Mouse (Mus musculus) cerebellum, postnatal 4 days (tissue): ENCODE results near the gene Ms4a4c.
"Not testable (repeated sequence)": the region's sequence is repeated elsewhere in the genome, so short reads cannot be mapped to it uniquely, and the experiment has no call there.

Experiments
- DNase-seq, 2 experiments: peaks; one replicate each; pipeline ENCODE4 v3.0.0; 2022; ENCODE audit warnings: low spot score in 2 of 2, mixed read lengths in 1 of 2

Ms4a4c gene

GRCm38 (mm10) chr19:11404527-11404926 is at the start of gene Ms4a4c:
Gene Ms4a4c, plus strand, starts transcription at chr19:11404770.
- no peak for DNase-seq

DNA sequence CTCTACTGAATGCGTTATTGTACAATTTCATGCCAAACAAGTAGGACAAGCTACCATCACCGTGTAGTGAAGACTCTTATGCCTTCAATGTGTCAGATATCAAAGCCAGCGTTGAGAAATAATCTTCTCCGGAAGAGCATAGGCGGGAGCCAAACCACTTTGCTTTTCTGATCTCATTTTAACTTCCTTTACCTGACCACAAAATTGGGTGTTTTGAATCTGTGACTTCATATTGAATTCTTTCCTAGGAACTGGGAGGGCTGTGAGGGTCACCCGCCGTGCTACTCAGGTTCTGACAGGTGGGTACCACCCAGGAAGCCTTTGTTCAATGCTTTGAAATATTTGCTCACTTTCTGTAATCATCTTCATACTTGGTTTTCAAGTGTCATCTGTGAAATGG is 48.8 kb upstream of the Ms4a4c start:
- no peak for DNase-seq

- DNase-seq = no peak
Observed at GRCm38 (mm10) chr19:11360106-11360505, 44.5 kb upstream of the Ms4a4c start.

DNA sequence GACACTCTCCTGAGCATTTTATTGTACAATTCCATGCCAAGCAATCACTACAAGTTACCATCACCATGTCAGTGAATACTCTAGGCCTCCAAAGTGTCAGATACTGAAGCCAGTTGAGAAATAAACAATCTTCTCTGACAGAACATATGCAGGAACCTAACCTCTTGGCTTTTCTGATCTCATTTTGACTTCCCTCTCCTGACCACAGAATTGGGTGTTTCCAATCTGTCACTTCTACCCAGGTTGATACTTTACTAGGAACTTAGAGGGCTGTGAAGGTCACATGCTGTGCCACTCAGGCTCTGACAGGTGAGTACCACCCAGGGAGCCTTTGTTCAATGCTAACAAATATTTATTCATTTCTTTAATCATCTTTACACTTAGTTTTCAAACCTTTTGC is 42.6 kb upstream of the Ms4a4c start:
- DNase-seq = no peak

DNA sequence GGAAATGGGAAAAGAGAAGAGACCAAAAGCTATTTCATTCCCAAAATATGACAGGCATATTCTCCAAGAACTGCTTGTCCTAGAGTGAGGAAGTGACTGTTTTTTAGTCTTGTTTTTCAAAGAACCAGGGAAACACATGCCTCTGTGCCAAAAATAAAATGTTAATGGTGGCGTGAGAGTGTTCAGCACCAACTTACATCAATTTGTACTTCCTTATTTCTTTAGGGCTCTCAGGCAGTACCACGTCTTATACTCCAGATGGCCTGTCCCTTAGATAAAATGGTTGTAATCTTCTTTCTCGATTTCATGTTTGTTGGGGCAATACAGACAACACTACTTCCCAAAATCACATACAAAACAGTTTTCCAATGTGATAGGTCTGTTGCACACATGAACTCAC is 36.3 kb upstream of the Ms4a4c start:
- DNase-seq = no peak

DNA sequence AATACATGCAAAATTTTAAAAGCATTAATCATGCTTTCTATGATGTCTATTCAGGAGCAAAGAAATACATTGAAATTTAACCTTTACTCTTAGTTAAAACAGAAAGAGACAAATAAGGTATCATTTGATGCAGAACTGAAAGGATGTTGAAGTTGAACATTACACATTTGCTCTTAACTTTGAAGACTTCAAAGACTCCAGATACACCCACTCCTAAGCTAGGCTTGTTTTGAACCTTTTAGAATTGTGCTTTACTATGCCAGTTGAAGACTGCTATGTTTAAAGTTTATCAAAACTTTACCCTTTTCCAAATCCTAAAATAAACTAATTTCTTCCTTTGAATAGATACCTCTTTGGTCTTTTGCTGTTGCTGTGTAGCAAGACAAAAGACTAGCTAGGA is 33.4 kb upstream of the Ms4a4c start:
- DNase-seq = no peak

DNA sequence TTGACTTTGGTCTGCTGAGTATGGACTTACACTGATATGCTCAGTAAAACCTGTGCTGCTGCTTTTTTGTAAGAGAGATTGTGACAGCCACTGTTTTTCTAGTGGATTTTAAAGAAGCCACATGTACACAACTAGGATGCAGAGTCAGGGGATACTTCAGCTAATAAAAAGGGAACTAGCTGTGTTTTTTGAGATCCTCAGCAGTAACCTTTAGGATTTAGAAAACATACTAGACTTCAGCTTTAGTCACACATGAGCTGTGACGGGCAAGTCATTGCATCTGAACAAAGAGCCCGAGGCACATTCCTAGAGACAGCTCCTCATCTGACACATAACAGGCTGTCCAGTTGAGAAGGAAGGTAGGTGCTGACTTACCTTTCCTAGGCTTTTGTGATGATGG is 29.3 kb upstream of the Ms4a4c start, which contains the start of gene Ms4a4a:
TSS of gene Ms4a4a (plus strand) at position 251 of the 400 bp plus-strand sequence.
- no peak for DNase-seq

DNA sequence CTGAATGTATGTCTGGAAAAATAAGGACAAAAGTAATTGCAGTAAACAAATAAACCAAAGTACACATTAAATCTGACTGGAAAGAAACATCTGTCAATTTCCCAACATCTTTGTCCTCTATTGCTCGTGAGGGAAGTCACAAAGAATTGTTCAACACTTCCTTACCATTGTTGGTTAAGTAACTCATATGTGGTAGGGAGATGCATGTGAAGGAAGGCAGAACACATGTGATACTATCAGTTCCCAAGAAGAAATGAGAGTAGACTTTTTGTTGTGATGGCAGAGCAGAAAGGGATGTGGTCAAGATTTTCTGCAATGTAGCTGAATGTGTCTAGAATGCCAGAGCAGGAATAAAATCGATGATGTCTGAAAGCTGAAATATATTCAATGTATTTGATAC is 28.2 kb upstream of the Ms4a4c start:
- DNase-seq = no peak

- DNase-seq = no peak
Observed at GRCm38 (mm10) chr19:11387109-11387508, 17.5 kb upstream of the Ms4a4c start.

DNA sequence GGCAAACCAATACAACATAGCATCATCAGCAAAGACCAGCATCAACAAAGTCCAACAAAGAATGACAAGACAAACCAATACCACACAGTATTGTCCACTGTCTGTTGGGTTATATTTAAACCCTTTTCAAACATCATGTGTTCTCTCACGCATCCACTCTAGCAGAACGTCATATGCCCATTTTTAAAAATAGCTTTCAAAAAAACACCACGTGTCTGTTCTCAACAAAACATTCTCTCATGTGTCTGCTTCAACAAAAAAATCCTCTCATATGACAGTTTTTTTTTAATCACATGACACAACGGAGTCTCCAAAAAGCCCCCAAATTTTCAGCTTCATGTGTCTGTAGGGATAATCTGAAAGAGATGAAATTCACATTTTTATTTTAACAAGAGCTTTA is 16.9 kb upstream of the Ms4a4c start:
- no peak for DNase-seq

DNA sequence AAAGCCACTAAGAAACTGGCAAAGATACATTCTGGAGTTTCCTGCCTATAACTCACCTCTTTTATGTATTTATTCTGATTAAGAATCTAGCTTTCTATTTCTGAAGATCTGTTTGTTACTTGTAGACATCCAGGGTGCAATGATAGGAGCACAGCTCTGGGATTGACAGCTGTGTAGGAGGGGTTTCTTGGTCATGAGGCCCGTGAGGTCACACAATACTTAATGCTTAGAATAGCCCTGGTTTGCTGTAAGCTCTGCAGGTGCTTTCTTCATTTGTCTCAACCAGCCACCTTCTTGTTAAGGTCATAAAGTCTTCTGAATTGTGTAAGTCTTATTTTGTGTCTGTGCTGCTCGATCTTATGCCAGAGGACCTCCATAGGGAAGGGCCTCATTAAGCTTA is 15.6 kb upstream of the Ms4a4c start:
- no peak for DNase-seq

DNA sequence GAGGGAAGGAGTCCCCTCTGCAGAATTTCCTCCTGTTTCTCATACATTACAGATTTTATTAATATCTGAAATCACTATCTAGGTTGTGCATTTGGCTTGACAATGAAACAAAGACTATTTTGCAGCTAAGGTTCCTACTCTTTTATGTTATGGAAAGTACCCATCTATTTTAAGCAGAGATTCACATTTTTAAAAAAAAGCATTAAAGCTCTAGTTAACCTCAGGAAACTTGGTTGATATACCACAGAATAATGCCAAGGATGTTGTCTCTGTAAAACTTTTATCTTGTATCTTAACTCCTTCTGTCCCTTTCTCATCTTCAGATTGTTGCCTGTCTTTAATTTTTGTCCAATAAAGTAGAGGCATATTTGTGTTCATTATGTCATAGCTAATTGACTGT is 8.8 kb upstream of the Ms4a4c start:
- no peak for DNase-seq

GRCm38 (mm10) chr19:11407428-11407827 is 2.9 kb downstream of the Ms4a4c start:
- DNase-seq = no peak

DNA sequence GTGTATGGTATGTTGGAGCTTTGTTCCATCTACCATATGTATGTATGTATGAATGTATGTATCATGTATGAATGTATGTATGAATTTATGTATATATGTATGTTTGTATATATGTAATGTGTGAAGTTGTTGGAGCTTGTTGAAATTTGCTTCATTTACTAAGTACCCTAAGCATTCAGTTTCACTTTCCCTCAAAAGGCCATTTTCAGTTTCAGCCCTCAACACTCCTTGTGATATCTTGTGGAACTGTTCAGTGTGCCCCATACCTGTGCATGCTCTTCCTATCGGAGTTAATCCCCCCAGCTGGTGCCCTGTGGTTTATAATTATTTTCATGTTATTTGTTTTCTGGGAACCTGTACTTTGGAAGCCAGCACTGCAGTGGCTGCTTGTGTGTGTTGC is 4.0 kb downstream of the Ms4a4c start:
- no peak for DNase-seq

DNA sequence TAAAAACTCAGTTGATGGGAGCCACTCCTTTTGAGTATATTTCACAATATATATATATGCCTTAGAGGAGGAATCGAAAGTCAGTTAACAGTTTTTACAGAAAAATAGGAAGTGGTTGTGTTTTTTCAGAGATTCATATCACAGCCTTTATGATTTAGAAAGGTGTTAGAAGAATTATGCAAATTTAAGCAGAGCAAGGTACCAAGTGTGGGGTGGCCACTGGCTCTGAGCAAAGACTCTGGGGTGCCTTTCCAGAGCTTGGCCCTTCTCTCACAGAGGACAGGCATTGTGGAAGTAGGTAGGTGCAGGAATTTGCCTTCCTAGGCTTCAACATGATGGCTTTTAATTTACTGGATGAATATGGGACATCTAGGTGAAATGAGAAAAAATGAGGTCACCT is 7.1 kb downstream of the Ms4a4c start:
- no peak for DNase-seq

- DNase-seq = no peak
Observed at GRCm38 (mm10) chr19:11414084-11414483, 9.5 kb downstream of the Ms4a4c start.

DNA sequence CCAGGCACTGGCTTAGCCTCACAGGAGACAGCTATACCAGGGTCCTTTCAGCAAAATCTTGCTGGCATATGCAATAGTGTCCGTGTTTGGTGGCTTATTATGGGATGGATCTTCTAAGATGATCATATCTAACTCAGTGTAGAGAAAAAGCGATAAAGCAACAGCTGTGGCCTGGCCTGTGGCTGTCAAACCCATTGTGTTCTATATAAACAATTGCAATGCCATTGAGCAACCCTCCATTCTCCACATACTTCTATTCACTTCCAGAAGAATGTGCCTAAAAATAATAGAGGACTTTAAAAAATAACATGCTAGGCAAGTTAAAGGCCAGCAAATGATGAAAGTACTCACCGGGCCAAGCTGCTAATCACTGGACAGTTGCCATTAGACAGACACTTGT is 11.0 kb downstream of the Ms4a4c start:
- DNase-seq = no peak

DNA sequence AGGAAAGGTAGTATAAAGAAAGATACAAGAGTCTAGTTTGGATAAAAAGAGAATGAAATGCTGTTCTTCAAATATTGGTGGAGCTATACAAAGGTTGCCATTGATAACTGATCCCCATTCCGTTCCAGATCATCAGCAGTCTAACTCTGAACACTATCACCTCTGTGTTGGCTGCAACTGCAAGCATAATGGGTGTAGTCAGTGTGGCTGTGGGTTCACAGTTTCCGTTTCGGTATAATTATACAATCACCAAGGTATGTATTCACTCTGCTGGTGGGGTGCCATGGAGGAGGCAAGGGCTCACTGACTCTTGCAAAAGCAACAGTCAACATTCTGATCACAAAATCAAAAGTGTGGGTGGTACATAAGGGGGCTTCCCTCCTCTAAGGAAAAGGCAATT is 14.3 kb downstream of the Ms4a4c start:
- not testable (repeated sequence) for DNase-seq

DNA sequence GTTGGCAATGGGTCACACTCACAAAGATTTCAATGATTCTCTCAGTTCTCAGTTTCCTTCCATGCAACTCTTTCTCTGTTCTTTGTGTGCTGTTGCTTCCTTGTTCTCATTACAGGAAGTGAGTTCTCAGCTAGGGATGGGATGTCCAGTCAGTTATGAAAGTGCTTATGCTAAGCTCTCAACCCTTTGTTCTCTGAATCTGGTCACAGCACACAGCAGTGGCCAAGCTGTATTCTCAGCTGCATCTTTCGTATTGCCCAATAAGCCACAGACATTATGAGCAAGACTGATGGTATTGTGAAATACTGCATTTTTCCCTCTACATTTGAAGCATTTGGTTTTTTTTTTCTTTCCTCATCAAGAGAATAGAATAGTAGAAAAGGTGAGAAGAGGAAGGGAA is 26.6 kb downstream of the Ms4a4c start:
- DNase-seq = not testable (repeated sequence)

- DNase-seq = no peak
Observed at GRCm38 (mm10) chr19:11435058-11435834, 30.7 kb downstream of the Ms4a4c start.

DNA sequence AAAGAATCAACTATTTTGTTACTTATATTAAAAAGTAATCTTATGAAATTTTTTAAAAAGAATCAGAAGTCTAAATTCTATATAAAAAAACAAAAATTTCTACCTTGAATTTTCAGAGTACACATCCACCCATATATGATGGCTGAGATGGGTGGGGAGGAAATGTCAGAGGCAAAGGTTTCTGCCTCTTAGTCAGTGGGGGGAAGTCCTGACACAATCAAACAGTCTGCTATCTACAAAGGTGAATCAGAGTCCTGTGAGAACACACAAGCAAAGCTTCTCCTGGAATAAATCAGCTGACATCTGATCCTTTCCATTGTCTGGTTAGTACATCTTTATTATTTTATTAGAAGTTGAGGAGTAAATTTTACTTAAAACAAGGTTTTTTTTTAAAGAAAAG is 38.8 kb downstream of the Ms4a4c start, which contains the start of gene Ms4a4b:
TSS of gene Ms4a4b (plus strand) at position 216 of the 400 bp plus-strand sequence.
- DNase-seq = no peak

DNA sequence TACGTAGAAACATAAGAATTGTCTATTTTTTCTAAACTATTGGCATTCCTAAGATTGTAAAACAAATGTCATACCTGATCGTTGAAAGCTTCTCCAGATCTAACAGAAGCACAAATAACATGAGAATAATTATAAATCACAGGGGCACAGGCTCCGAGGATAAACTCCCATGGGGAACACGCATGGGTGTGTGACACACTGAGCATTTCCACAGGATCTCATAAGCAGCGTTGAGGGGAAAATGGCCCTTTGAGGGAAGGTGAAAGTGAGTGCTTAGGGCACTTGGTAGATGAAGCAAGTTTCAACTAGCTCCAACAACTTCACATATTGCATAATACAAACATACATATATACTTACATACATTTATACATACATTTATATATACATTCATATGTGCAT is 39.4 kb downstream of the Ms4a4c start:
- DNase-seq = no peak

- DNase-seq = no peak
Observed at GRCm38 (mm10) chr19:11447238-11447637, 42.7 kb downstream of the Ms4a4c start.

DNA sequence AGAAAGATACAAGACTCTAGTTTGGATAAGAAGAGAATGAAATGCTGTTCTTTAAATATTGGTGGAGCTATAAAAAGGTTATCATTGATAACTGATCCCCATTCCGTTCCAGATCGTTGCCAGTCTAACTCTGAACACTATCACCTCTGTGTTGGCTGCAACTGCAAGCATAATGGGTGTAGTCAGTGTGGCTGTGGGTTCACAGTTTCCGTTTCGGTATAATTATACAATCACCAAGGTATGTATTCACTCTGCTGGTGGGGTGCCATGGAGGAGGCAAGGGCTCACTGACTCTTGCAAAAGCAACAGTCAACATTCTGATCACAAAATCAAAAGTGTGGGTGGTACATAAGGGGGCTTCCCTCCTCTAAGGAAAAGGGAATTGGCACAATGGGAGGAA is 54.5 kb downstream of the Ms4a4c start:
- not testable (repeated sequence) for DNase-seq
